Mouse (Mus musculus) heart, postnatal 0 days (tissue): ENCODE measurements around the gene Trio. TPM values are rescaled to one million over a fixed set of nuclear protein-coding genes. Genes with fewer than 3 reads are reported as not detected.
A peak's percentile ranks its signal among the peaks of the same experiment; 100 is the strongest.

Experiments used
- ATAC-seq: fragments of 200-750 bp; cut with Nextera tagmentation; 2 replicates; pipeline ENCODE4 v1.8.0; 2017; ENCODE audit warnings: low read depth, moderate number of reproducible peaks, moderate library complexity; ENCODE audit not compliant: insufficient read depth
- DNase-seq: peaks from one replicate; pipeline ENCODE4 v3.0.0-alpha.2; 2016; ENCODE audit warnings: low spot score
- H3K27ac ChIP-seq: fragments of 300-500 bp; sonication (generic); 2 replicates; pipeline ENCODE4 v1.5.1; 2014; ENCODE audit warnings: low read depth, mild to moderate bottlenecking
- H3K27me3 ChIP-seq: fragments of 300-500 bp; sonication (generic); 2 replicates; pipeline ENCODE4 v1.6.1; 2014; ENCODE audit warnings: low read length, mixed read lengths; ENCODE audit not compliant: control insufficient read depth, insufficient read depth
- H3K36me3 ChIP-seq: fragments of 300-500 bp; sonication (generic); replicated peaks from 2 replicates; pipeline ENCODE4 v1.6.1; 2014; ENCODE audit warnings: low read length, mixed read lengths; ENCODE audit not compliant: control insufficient read depth, insufficient read depth
- H3K4me1 ChIP-seq: fragments of 300-500 bp; sonication (generic); 2 replicates; pipeline ENCODE4 v1.6.1; 2014; ENCODE audit warnings: antibody characterized with exemption; ENCODE audit not compliant: control insufficient read depth, insufficient read depth
- H3K4me2 ChIP-seq: fragments of 300-500 bp; sonication (generic); 2 replicates; pipeline ENCODE4 v1.6.1; 2014; ENCODE audit warnings: low read depth, mild to moderate bottlenecking, low read length, moderate library complexity
- H3K4me3 ChIP-seq: fragments of 300-500 bp; sonication (generic); 2 replicates; pipeline ENCODE4 v1.5.1; 2014; ENCODE audit warnings: low read depth, low read length
- H3K9ac ChIP-seq: fragments of 300-500 bp; sonication (generic); replicated peaks from 2 replicates; pipeline ENCODE4 v1.6.1; 2014; ENCODE audit warnings: low read depth, low read length, mixed read lengths
- H3K9me3 ChIP-seq: fragments of 300-500 bp; sonication (generic); replicated peaks from 2 replicates; pipeline ENCODE4 v1.6.1; 2016; ENCODE audit warnings: low read length; ENCODE audit not compliant: control insufficient read depth
- CTCF ChIP-seq: IDR thresholded peaks from 2 replicates; pipeline ENCODE4 v1.5.1; 2016; ENCODE audit warnings: antibody characterized with exemption, control low read depth, low read depth
- EP300 ChIP-seq: IDR thresholded peaks from 2 replicates; pipeline ENCODE4 v1.6.1; 2016; ENCODE audit warnings: antibody characterized with exemption, low read depth
- WGBS: fragments of 180-500 bp; shearing (Covaris S2); extraction: QIAGEN DNeasy Blood & Tissue Kit; methylation state at CpG from one replicate; pipeline ENCODE4 v1.1.7; 2014; 5-methylcytosine and 5-hydroxymethylcytosine counted together
- polyA plus RNA-seq: library from polyadenylated mRNA; unstranded; fragments of >200 nt; fragmentation: Nextera tagmentation; extraction: Ambion mirVana; gene quantifications from 2 replicates; pipeline ENCODE4 v1.2.1, GENCODE M21; 2015
- total RNA-seq: library from RNA; depleted of rRNA; stranded (reverse); fragments of >200 nt; gene quantifications from 2 replicates; pipeline ENCODE4 v1.2.3, GENCODE M21; 2014; ENCODE audit warnings: low replicate concordance; rRNA removed

Gene Trio
- total RNA-seq (74.8 and 77.2 TPM in 2 replicates), polyA plus RNA-seq (10.1 and 11.0 TPM in 2 replicates)

DNA sequence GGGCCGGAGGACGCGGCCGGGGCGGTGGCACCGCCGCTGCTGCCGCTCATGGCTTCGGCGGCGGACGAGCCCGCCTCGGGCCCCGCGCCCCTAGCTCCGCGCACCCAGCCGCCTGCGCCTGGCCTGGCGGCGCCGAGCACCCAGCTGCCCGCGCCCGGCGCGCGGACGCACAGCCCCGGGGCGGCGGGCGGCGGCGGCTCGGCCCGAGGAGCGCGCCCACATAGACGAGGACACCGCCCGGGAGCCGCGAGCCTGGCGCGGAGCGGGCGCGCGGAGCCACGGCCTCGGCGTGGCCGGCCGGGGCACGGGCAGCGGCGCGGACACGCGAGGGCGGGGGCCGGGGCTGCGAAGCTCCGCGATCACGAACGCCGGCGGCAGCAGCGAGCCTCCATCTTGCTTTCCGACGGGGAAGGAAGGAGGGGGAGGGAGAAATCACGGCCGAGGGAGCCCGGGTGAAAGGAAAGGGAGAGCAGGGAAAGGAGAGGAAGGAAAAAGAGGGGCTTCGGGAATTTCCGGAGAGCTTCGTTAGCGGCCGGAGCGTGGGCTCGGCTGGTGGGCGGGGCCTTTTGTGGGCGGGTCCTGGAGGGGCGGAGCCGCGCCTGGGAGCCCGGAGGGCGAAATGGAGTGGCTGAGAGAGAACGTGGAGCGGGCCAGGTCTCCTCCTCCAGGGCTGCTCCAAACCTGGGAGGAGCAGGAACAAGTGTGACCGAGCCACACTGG, at the start of gene Trio:
TSS of gene Trio (minus strand) at position 402 of the 720 bp plus-strand sequence.
- ATAC-seq: peak; percentile 96
- WGBS: under 1% methylated on average over 70 of the region's 94 CpGs
- TF ChIP-seq CTCF: no peak
- no peak for TF ChIP-seq EP300

DNA sequence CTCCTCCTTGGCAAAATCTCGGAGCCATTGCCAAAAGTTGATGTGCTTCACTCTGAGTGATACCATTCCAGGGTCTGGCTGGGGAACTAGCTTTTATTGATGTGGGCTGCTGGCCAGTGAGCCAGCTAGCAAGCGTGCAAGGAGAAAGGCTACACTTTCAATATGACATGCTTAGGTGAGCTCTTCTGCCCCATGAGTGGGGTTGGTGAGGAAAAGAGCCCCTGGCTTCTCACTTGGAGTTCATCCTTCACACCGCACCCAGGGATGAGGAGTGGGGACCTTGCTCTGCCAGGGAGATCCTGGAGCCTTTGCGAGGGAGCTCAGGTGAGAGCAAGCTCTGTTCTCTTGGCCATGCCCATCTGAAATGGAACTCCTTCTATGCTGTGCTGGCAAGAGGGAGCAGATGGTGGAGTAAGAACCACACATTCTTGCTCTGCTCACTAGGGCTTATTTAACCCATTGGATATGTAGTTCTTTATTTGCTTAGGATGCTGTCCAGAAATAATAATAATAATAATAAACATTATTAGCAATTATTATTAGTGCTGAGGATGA, 48.8 kb upstream of the Trio start:
- 81% methylated on average over 4 of the region's 4 CpGs for WGBS
- DNase-seq: no peak
- H3K9ac ChIP-seq: no peak overlapping the region
- H3K4me1 ChIP-seq: no peaks in the 10 kb centered on the region
- no peak for TF ChIP-seq CTCF
- TF ChIP-seq EP300: no peak
- no peaks in the 10 kb centered on the region for H3K9me3 ChIP-seq
- no peak for ATAC-seq
- no peak overlapping the region for H3K27ac ChIP-seq
- no peak overlapping the region for H3K4me2 ChIP-seq
- no peak overlapping the region for H3K4me3 ChIP-seq
- no peaks in the 10 kb centered on the region for H3K36me3 ChIP-seq
- H3K27me3 ChIP-seq: no peaks in the 10 kb centered on the region

More for the DNA sequence above, at the start of gene Trio:
- H3K27me3 ChIP-seq: no peaks in the 10 kb centered on the region
- peak within 1 kb of the TSS; percentile 94 for H3K4me3 ChIP-seq
- peak; percentile 99 for DNase-seq
- H3K36me3 ChIP-seq: no peaks in the 10 kb centered on the region
- peaks cover 27% of the 10 kb centered on the region for H3K4me1 ChIP-seq
- H3K9ac ChIP-seq: peak within 1 kb of the TSS; percentile 93
- no peaks in the 10 kb centered on the region for H3K9me3 ChIP-seq
- peak within 1 kb of the TSS; percentile 92 for H3K4me2 ChIP-seq
- peak within 1 kb of the TSS; percentile 95 for H3K27ac ChIP-seq

DNA sequence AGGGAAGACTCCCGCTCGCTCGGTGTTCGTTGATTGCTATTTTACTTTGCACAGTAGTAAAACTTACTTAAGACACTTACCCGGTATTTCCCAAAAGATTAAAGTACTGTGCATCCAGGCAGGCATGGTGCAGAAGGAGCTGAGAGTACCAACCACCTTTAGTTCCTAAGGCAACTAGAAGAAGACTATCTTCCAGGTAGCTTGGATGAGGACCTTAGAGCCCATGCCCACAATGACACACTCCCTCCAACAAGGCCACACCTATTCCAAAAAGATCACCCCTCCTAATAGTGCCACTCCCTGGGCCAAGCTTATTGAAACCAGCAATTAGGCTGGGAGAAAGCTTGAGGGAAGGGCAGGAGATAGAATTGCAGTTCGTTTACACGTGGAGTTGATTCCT, 46.0 kb upstream of the Trio start:
- Histone ChIP-seq H3K36me3 (no peaks in the 10 kb centered on the region), H3K27ac (no peak overlapping the region), H3K4me2 (peak overlapping the region; percentile 44; the same call in 1 of the 2 replicates), H3K9ac (no peak overlapping the region), H3K4me1 (no peaks in the 10 kb centered on the region), H3K4me3 (no peak overlapping the region), H3K27me3 (no peaks in the 10 kb centered on the region), H3K9me3 (no peaks in the 10 kb centered on the region)
- DNase-seq (no peak), ATAC-seq (no peak)
- WGBS: 48% methylated on average over 7 of the region's 7 CpGs
- TF ChIP-seq EP300: no peak
- no peak for TF ChIP-seq CTCF

DNA sequence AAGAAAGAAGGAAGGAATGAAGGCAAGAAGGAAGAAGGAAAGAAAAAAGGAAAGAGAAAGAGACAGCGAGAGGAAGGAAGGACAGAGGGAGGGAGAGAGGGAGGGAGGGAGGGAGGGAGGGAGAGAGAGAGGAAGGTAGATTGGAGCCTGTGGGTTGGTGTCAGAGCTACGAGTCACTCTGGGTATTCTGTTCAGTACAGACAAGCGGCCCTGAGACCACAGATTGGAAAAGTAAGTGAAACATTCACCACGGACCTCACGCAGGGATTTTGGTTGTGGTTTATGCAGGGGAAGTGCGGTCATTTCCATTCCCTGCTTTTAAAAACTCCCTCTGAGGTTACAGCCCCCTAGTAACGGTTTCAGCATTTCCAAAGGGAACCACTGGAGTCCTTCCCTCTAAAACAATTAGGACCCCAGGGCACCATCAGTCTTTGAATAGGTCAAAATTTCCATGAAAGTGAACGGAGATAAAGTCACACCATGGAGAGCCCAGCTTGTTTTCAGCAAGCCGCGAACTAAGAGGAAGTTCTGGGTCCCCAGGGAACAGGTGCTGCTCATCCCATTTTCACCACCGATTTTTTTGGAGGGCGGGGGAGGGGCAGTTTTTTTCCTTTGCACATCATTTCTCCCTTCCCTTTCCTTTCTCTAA, 45.2 kb upstream of the Trio start:
- Histone ChIP-seq H3K36me3 (no peaks in the 10 kb centered on the region), H3K27ac (no peak overlapping the region), H3K4me2 (peak overlapping the region; percentile 44), H3K9ac (no peak overlapping the region), H3K27me3 (no peaks in the 10 kb centered on the region), H3K9me3 (no peaks in the 10 kb centered on the region), H3K4me3 (peak overlapping the region; percentile 13; the same call in 1 of the 2 replicates), H3K4me1 (no peaks in the 10 kb centered on the region)
- no peak for ATAC-seq
- TF ChIP-seq EP300 (no peak), CTCF (no peak)
- WGBS: 3% methylated on average over 12 of the region's 12 CpGs
- no peak for DNase-seq

DNA sequence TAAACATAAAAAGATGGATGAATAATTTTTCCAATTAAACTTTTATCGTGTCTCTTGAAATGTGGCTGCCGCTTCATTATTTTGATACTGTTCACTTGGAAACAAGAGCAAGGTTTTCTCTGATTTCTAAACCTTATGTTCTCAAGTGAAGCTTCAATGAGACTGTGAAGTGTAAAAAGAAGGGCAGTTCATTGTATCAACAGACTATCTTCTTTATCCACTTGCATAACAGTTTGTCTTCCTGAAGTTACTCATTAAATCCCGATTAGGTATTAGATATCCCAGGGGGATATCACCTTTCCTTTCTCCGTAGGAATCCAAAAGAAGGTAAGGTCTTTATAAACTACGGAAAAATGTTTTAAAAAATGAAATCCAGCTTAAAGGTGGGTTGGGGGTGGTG, 44.6 kb upstream of the Trio start:
- Histone ChIP-seq H3K27ac (no peak overlapping the region), H3K9ac (no peak overlapping the region), H3K4me2 (no peak overlapping the region), H3K4me1 (no peaks in the 10 kb centered on the region), H3K9me3 (no peaks in the 10 kb centered on the region), H3K27me3 (no peaks in the 10 kb centered on the region), H3K4me3 (no peak overlapping the region), H3K36me3 (no peaks in the 10 kb centered on the region)
- DNase-seq (no peak), ATAC-seq (no peak)
- TF ChIP-seq EP300 (no peak), CTCF (no peak)
- WGBS: 67% methylated on average over 5 of the region's 5 CpGs
